Mouse (Mus musculus): ENCODE data around the gene Vdac1.

Gene Vdac1

GRCm38 (mm10) chr11:52418358-52418757 lies 57.7 kb downstream of the Vdac1 start:
- ChIA-PET POLR2A (interaction anchor here in 3 of 4 experiments (0.6 to 2.0 kb wide), 7 partner anchors 10 to 1068 kb away, joined by 3 to 6 read pairs (median 5); partner anchors contain the start of gene 9530068E07Rik (in 1 of the 3)), CTCF (interaction anchor here in 2 of 4 experiments (1.2 to 1.5 kb wide), 4 partner anchors 10 to 289 kb away, joined by 3 to 4 read pairs (median 3); no protein-coding TSS in a partner anchor)

- ChIA-PET CTCF (interaction anchor here (0.6 to 1.5 kb wide), 12 partner anchors 11 to 741 kb away, joined by 3 to 8 read pairs (median 4); no protein-coding TSS in a partner anchor), POLR2A (interaction anchor here (0.5 to 2.0 kb wide), 15 partner anchors 11 to 1068 kb away, joined by 3 to 6 read pairs (median 3); partner anchors contain the start of genes 9530068E07Rik (in 1 of the 4) and Fstl4 (in 1 of the 4))
Measured at GRCm38 (mm10) chr11:52419246-52419645, 58.6 kb downstream of the Vdac1 start.

GRCm38 (mm10) chr11:52419861-52420260 lies 59.2 kb downstream of the Vdac1 start:
- POLR2A ChIA-PET = interaction anchor here in 2 of 4 experiments (0.7 to 2.0 kb wide), 5 partner anchors 23 to 815 kb away, joined by 3 to 5 read pairs (median 4); partner anchors contain the start of gene 9530068E07Rik (in 1 of the 2)
- CTCF ChIA-PET = interaction anchor here in 3 of 4 experiments (0.7 to 1.9 kb wide), 6 partner anchors 45 to 835 kb away, joined by 3 to 8 read pairs (median 4); no protein-coding TSS in a partner anchor

GRCm38 (mm10) chr11:52420296-52421052 lies 59.8 kb downstream of the Vdac1 start:
- POLR2A ChIA-PET = interaction anchor here in 3 of 4 experiments (0.6 to 2.0 kb wide), 6 partner anchors 8 to 93 kb away, joined by 3 to 5 read pairs (median 4); partner anchors contain the start of gene 9530068E07Rik (in 1 of the 3)
- CTCF ChIA-PET = interaction anchor here (0.6 to 1.9 kb wide), 19 partner anchors 24 to 835 kb away, joined by 3 to 11 read pairs (median 3); partner anchors contain the start of gene 9530068E07Rik (in 2 of the 4)

- POLR2A ChIA-PET = interaction anchor here in 3 of 4 experiments (0.6 to 1.3 kb wide), 5 partner anchors 9 to 113 kb away, joined by 3 to 4 read pairs (median 3); partner anchors contain the start of gene 9530068E07Rik (in 1 of the 3)
- CTCF ChIA-PET = interaction anchor here (0.6 to 1.9 kb wide), 48 partner anchors 16 to 880 kb away, joined by 3 to 11 read pairs (median 4); partner anchors contain the start of gene 9530068E07Rik (in 2 of the 4)
Measured at GRCm38 (mm10) chr11:52421053-52421778, 60.6 kb downstream of the Vdac1 start.

- CTCF ChIA-PET = interaction anchor here in 2 of 4 experiments (0.6 to 0.9 kb wide), 2 partner anchors 92 to 200 kb away, joined by 3 to 4 read pairs; no protein-coding TSS in a partner anchor
- POLR2A ChIA-PET = interaction anchor here in 1 of 4 experiments (0.5 kb wide), 1 partner anchor 126 kb away, joined by 3 read pairs; no protein-coding TSS in a partner anchor
Measured at GRCm38 (mm10) chr11:52429440-52429839, 68.8 kb downstream of the Vdac1 start.

- ChIA-PET CTCF (interaction anchor here in 1 of 4 experiments (0.5 kb wide), 1 partner anchor 35 kb away, joined by 8 read pairs; the partner anchor contains the start of gene 9530068E07Rik), POLR2A (interaction anchor here in 2 of 4 experiments (0.6 to 1.4 kb wide), 3 partner anchors 9 to 107 kb away, joined by 3 to 4 read pairs (median 3); no protein-coding TSS in a partner anchor)
Measured at GRCm38 (mm10) chr11:52431594-52431993, 70.9 kb downstream of the Vdac1 start.

GRCm38 (mm10) chr11:52432148-52432547 lies 71.5 kb downstream of the Vdac1 start:
- CTCF ChIA-PET = interaction anchor here in 1 of 4 experiments (0.5 kb wide), 1 partner anchor 36 kb away, joined by 8 read pairs; the partner anchor contains the start of gene 9530068E07Rik
- POLR2A ChIA-PET = interaction anchor here in 1 of 4 experiments (0.6 to 1.2 kb wide), 2 partner anchors 9 to 108 kb away, joined by 3 read pairs; no protein-coding TSS in a partner anchor

GRCm38 (mm10) chr11:52433076-52433796 lies 72.6 kb downstream of the Vdac1 start:
- POLR2A ChIA-PET = interaction anchor here in 1 of 4 experiments (1.0 to 1.2 kb wide), 3 partner anchors 8 to 25 kb away, joined by 3 read pairs; no protein-coding TSS in a partner anchor
- CTCF ChIA-PET = interaction anchor here in 1 of 4 experiments (0.6 kb wide), 1 partner anchor 53 kb away, joined by 3 read pairs; no protein-coding TSS in a partner anchor

GRCm38 (mm10) chr11:52433797-52434195 lies 73.1 kb downstream of the Vdac1 start:
- POLR2A ChIA-PET = interaction anchor here in 1 of 4 experiments (1.0 to 1.2 kb wide), 2 partner anchors 19 to 25 kb away, joined by 3 read pairs; no protein-coding TSS in a partner anchor

GRCm38 (mm10) chr11:52435466-52435865 lies 74.8 kb downstream of the Vdac1 start:
- POLR2A ChIA-PET = interaction anchor here in 2 of 4 experiments (0.7 kb wide), 2 partner anchors 9 to 62 kb away, joined by 3 to 4 read pairs; no protein-coding TSS in a partner anchor
- CTCF ChIA-PET = no interaction called here

More at GRCm38 (mm10) chr11:52433797-52434195, 73.1 kb downstream of the Vdac1 start:
- CTCF ChIA-PET = interaction anchor here in 1 of 4 experiments (0.6 kb wide), 1 partner anchor 53 kb away, joined by 3 read pairs; no protein-coding TSS in a partner anchor

- ChIA-PET POLR2A (interaction anchor here in 1 of 4 experiments (0.9 to 1.2 kb wide), 3 partner anchors 16 to 31 kb away, joined by 3 to 4 read pairs (median 3); no protein-coding TSS in a partner anchor), CTCF (interaction anchor here in 3 of 4 experiments (0.6 to 1.2 kb wide), 7 partner anchors 12 to 818 kb away, joined by 3 to 4 read pairs (median 3); no protein-coding TSS in a partner anchor)
Measured at GRCm38 (mm10) chr11:52437123-52437522, 76.5 kb downstream of the Vdac1 start.
